Mouse (Mus musculus) erythroblast, embryonic 14.5 days (primary cell): ENCODE measurements around the gene Cadm1. TPM values are rescaled to one million over a fixed set of nuclear protein-coding genes. Genes with fewer than 3 reads are reported as not detected.

ENCODE experiments used
- H3K27me3 ChIP-seq: 2 replicates; pipeline ENCODE4 v1.6.1; 2012; ENCODE audit warnings: inconsistent platforms; ENCODE audit not compliant: control insufficient read depth
- H3K36me3 ChIP-seq: 2 replicates; pipeline ENCODE4 v1.6.1; 2012; ENCODE audit warnings: mild to moderate bottlenecking, inconsistent platforms; ENCODE audit not compliant: control insufficient read depth
- H3K4me1 ChIP-seq: 2 replicates; pipeline ENCODE4 v1.6.1; 2012; ENCODE audit warnings: inconsistent platforms; ENCODE audit not compliant: control insufficient read depth
- H3K4me3 ChIP-seq: replicated peaks from 2 replicates; pipeline ENCODE3; 2012; ENCODE audit warnings: moderate library complexity, mild to moderate bottlenecking, inconsistent platforms
- H3K9me3 ChIP-seq: 2 replicates; pipeline ENCODE4 v1.6.1; 2012; ENCODE audit warnings: low read length, inconsistent platforms, mixed read lengths; ENCODE audit not compliant: control insufficient read depth
- GATA1 ChIP-seq: IDR thresholded peaks from 2 replicates; pipeline ENCODE4 v1.6.1; 2012; ENCODE audit warnings: low read length, inconsistent platforms, mixed read lengths
- TAL1 ChIP-seq: IDR thresholded peaks from 3 replicates; pipeline ENCODE4 v1.6.1; 2012; ENCODE audit warnings: low read length, inconsistent platforms, mixed read lengths
- polyA plus RNA-seq: library from polyadenylated mRNA; stranded (reverse); fragments of >175 nt; gene quantifications from 2 replicates; pipeline ENCODE4 v1.2.3, GENCODE M21; 2012

Gene Cadm1
- polyA plus RNA-seq, 1 experiment = 0.07 TPM

DNA sequence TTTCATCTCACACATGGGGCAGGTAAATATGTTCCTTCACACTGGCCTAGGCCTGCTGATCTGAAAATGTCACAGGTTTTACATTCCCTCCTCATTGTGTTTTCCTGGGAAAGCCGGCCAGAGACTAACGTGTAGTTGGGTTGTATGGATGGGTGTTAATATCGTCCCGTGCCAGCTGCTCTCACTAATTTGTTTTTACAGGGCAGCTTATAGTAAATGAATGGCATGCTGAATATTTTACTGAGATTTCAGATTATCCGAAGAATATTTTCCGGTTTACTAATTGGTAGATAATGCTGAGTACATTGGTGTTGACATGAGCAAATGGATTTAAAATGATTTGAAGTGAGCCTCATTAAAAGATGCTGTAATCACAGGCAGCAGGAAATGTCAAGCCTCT lies 37.9 kb downstream of the Cadm1 start:
- TF ChIP-seq GATA1 = no peak
- no peak for TF ChIP-seq TAL1
- H3K4me1 ChIP-seq = no peaks in the 10 kb centered on the region
- H3K36me3 ChIP-seq = no peaks in the 10 kb centered on the region
- no peak overlapping the region for H3K4me3 ChIP-seq
- no peaks in the 10 kb centered on the region for H3K27me3 ChIP-seq
- H3K9me3 ChIP-seq = no peaks in the 10 kb centered on the region

DNA sequence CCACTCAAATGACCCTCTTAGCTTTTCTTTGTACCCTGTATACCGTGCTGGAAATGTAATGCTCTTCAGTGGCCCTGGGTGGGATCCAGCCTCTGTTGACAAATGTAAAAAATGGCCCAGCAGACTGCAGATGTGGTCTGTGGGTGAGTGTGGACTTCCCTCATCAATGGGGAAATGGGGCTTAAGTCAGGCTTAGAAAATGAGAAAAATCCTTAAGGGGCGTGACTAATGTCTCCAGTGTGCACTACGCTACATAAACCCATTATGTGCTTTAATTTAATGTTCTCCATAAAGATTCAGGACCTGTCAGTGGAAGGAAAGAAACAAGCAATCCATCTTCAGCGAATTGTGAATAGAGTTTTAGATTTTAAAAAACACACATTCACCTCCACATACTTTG lies 40.2 kb downstream of the Cadm1 start:
- Histone ChIP-seq H3K4me1 (no peaks in the 10 kb centered on the region), H3K9me3 (no peaks in the 10 kb centered on the region), H3K36me3 (no peaks in the 10 kb centered on the region), H3K27me3 (no peaks in the 10 kb centered on the region), H3K4me3 (no peak overlapping the region)
- TF ChIP-seq GATA1 (no peak), TAL1 (no peak)

DNA sequence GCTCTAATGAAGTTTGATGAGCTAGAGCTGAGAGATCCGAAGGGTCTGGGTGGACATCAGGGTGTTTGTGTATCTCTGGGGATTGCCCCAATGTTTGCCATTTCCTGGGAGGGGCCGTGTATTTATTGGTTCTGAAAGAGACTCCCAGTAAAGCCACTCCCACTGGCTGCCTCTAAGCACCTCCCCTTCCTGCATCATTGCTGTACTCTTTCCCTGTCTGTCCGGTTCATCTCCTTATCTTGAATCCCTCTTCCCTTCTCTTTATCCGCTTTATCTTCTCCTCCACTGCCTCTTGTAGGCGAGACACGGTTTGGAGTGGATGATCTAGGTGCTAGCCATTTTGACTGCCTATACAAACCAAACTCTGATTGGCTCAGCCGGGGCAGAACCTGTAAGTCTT lies 41.5 kb downstream of the Cadm1 start:
- TF ChIP-seq TAL1 = no peak
- no peak for TF ChIP-seq GATA1
- no peaks in the 10 kb centered on the region for H3K36me3 ChIP-seq
- H3K4me1 ChIP-seq = no peaks in the 10 kb centered on the region
- no peaks in the 10 kb centered on the region for H3K27me3 ChIP-seq
- H3K4me3 ChIP-seq = no peak overlapping the region
- no peaks in the 10 kb centered on the region for H3K9me3 ChIP-seq

DNA sequence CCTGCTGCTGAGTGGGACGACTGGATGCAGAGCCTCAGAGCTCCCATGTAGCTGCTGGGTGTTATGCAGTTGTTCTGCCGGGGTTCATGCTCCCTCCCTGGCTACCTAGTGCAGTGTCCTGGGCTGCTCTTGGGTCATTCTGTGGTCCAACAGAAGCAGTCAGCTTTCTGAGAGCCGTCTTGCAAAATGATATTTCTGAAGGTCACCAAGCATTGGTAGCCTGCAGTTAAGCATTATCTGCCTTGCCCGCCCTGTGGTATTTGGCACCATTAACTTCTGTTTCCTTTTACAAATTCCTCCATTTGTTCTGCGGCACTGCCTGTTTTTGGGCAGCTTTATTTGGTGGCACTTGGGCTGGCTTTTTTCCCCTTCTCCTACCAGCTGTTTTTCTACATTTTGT lies 42.2 kb downstream of the Cadm1 start:
- Histone ChIP-seq H3K9me3 (no peaks in the 10 kb centered on the region), H3K27me3 (no peaks in the 10 kb centered on the region), H3K4me1 (no peaks in the 10 kb centered on the region), H3K4me3 (no peak overlapping the region), H3K36me3 (no peaks in the 10 kb centered on the region)
- TF ChIP-seq GATA1 = no peak
- no peak for TF ChIP-seq TAL1

DNA sequence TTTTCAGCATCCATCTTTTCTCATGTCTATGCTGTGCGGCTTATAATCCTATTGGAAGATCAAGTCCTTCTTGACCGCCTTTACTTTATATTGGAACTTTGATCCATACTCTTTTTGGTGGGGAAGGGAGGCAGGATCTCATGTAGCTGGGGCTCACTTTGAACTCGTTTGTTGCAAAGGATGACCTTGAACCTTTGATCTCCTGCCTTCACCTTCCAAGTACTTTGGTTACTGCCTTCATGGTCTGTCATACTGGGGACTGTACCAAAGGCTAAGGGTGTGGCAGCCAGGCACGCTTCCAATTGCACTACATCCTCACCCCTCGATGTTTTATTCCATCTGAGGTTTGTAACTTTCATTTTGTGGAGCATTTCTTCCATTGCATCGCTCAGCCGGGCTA lies 43.5 kb downstream of the Cadm1 start:
- Histone ChIP-seq H3K36me3 (no peaks in the 10 kb centered on the region), H3K9me3 (no peaks in the 10 kb centered on the region), H3K4me1 (no peaks in the 10 kb centered on the region), H3K27me3 (no peaks in the 10 kb centered on the region), H3K4me3 (no peak overlapping the region)
- TF ChIP-seq GATA1 (no peak), TAL1 (no peak)

DNA sequence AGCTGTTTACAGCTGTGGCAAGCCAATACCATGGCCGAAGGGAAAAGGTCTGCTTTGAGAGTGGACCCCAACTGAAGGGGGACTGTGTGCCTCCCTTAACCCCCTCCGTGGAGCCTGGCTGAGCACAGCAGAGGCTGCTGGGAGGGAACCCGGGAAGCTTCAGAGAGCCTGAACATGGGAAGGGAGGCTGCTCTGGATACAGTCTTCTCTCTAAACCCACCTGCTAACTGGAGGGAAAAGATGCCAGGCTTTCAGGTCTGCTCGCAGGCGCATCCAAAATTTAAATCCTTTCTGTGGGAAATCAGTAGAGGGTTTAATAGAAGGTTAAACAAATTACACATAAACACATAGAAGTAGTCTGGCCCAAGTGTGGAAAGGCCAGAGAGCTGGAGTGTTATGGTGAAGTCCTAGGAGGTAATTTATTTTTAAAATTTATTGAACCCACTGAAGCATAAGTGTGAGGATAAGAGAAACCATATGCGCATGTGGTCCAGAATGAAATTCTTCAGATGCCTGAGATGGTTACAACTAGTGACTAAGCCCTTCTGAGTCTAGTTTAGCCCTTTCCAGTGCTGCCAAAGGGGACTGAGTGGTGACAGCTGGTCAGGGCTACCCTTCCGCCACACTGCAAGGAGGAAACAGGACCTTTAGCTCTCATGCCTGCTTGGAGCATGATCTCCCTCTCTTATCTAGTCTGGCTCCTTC lies 44.9 kb downstream of the Cadm1 start:
- Histone ChIP-seq H3K36me3 (no peaks in the 10 kb centered on the region), H3K4me3 (no peak overlapping the region), H3K9me3 (no peaks in the 10 kb centered on the region), H3K27me3 (no peaks in the 10 kb centered on the region), H3K4me1 (no peaks in the 10 kb centered on the region)
- no peak for TF ChIP-seq TAL1
- no peak for TF ChIP-seq GATA1

DNA sequence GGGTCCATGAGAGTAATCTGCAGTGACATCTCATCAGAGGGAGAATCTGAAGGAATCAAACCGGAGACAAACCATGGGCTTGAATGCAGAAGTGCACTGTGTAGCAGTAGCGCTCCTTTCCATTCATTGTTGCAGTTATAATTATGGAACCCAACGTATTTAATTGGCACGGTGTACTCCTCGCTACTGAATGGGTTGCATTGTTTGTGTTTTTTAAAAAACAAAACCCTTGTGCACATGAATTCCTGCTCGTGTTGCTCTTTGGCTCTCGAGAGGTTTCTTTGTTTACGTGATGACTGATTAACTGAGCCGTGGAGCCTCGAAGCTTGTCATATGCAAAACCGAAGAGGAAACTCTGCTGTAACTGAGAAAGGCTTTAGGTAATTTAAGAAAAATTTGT lies 45.8 kb downstream of the Cadm1 start:
- Histone ChIP-seq H3K4me3 (no peak overlapping the region), H3K9me3 (no peaks in the 10 kb centered on the region), H3K36me3 (no peaks in the 10 kb centered on the region), H3K27me3 (no peaks in the 10 kb centered on the region), H3K4me1 (no peaks in the 10 kb centered on the region)
- TF ChIP-seq GATA1 = no peak
- no peak for TF ChIP-seq TAL1

DNA sequence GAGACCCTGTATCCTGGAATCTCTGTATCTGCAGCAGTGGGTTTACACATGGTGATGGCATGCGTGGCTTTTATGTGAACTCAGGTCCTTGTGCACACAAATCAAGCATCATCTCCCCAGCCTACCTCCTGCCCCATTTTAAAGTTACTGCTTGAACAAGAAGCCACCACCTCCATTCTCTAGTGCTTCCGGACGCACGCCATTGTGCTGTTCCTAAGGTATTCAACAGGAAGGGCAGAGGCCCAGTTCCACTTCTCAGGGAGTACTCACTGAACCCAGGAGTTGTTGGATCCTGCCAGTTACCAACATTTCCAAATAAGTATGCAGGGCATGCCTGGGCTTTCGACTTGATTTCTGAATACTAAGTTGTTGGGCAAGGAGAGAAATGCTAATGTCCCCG lies 49.5 kb downstream of the Cadm1 start:
- no peaks in the 10 kb centered on the region for H3K27me3 ChIP-seq
- no peaks in the 10 kb centered on the region for H3K4me1 ChIP-seq
- TF ChIP-seq GATA1 (no peak), TAL1 (no peak)
- H3K36me3 ChIP-seq = no peaks in the 10 kb centered on the region
- no peak overlapping the region for H3K4me3 ChIP-seq
- H3K9me3 ChIP-seq = no peaks in the 10 kb centered on the region

DNA sequence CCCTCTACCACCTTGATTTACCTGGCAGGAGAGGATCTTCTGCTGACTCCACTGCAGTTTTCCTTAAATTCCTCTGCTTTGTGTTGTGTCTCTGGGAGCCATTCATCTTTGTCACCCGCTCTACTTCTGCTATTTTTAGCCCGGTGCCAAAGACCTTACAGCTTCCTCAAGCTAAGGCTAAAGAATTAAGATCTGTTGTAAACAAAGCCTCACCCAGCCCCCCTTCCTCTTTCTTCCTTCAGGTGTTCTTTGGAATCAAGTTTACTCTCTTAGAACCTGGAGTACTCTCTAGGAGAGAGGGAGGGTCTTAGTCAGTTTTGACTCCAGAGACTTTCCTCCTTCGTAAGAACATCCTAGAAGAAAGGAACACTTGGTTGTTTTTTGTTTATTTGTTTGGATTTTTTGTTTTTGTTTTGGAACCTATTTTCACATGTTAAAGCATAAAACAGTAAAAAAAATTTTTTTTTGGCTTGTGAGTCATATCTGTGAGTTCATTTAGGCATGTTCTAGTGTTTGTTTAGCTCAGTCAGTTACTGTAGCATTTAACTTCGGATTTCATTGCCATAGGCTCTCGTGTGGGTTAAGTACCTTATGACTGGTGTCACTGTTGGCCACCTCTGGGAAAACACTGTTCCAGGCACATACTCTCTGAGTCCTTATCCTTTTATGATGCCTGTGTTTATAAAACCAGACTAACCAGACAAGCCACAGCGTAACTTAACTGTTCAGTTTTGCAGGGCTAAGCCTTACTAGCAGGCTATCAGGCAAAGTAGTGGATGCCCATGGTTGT lies 51.8 kb downstream of the Cadm1 start:
- TF ChIP-seq TAL1 (no peak), GATA1 (no peak)
- Histone ChIP-seq H3K36me3 (no peaks in the 10 kb centered on the region), H3K27me3 (no peaks in the 10 kb centered on the region), H3K4me3 (no peak overlapping the region), H3K4me1 (no peaks in the 10 kb centered on the region), H3K9me3 (no peaks in the 10 kb centered on the region)

DNA sequence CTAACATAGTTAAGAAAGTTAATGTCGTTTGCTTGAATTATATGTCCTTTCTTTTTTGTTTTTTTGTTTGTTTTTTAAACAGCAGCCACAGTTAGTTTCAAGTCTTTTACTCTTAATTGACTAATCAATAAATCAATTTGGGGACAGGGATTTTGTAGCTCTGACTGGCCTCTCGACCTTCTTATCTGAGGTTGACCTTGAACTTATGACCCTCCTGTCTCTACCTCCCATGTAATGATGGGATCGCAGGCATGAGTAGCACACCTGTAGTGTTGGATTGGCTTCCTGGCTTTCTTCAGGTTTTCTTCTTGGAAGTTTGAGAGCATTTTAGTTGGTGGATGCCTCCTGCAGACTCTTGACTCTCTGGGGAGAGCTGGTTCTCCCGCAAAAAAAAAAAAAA lies 53.3 kb downstream of the Cadm1 start:
- Histone ChIP-seq H3K9me3 (no peaks in the 10 kb centered on the region), H3K4me3 (no peak overlapping the region), H3K4me1 (no peaks in the 10 kb centered on the region), H3K27me3 (no peaks in the 10 kb centered on the region), H3K36me3 (no peaks in the 10 kb centered on the region)
- TF ChIP-seq TAL1 (no peak), GATA1 (no peak)
